Mouse (Mus musculus) hematopoietic multipotent progenitor cell, adult 10-12 weeks (in vitro differentiated cells): ENCODE results near the gene Ttc7. TPM values are rescaled to one million over a fixed set of nuclear protein-coding genes. Genes with fewer than 3 reads are reported as not detected.

Experiments used
- polyA plus RNA-seq: library from polyadenylated mRNA; stranded (reverse); fragments of >175 nt; gene quantifications from 2 replicates; pipeline ENCODE4 v1.2.3, GENCODE M21; 2012; ENCODE audit warnings: low replicate concordance

Ttc7 gene
- 113 and 249 TPM in 2 replicates for polyA plus RNA-seq

DNA sequence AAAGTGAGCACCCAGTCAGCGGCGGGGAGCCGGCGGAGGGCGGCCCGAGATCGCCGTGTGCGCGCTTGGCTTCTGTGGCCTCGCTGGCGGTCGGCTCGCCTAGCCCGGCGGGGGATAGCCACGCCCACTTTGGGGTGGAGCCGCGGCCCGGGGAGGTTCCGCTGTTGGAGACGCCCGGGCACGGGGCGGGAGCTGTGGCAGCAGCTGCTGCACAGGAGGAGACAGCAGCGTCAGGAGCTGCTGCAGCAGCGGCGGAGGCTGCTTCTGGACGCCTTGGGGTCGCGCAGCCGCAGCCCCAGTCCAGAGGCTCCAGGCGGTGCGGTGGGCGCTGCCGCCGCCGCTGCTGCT lies at the start of gene Ttc7:
Ttc7 (plus strand) TSS at position 181 of the 348 bp plus-strand sequence.

GRCm38 (mm10) chr17:87265792-87266186 lies 16.9 kb upstream of the Ttc7 start, which contains the start of gene Mcfd2:
Gene Mcfd2 (minus strand): TSS chr17:87265935.

GRCm38 (mm10) chr17:87427511-87427910 lies 144.8 kb downstream of the Ttc7 start, which contains the start of gene Stpg4:
Gene Stpg4 (minus strand): TSS chr17:87427741.

Other genes starting within 250 kb of the Ttc7 start
- 27.0 and 36.8 TPM in 2 replicates for gene Socs5, start 175.2 kb upstream of the Ttc7 start, polyA plus RNA-seq
- gene Mcfd2, start 17.0 kb upstream of the Ttc7 start, polyA plus RNA-seq, result 4.7 and 11.6 TPM in 2 replicates
- gene Stpg4, start 144.9 kb downstream of the Ttc7 start, polyA plus RNA-seq, result 0.17 TPM in 1 of 2 replicates, not detected in the other
- gene Calm2, start 164.0 kb downstream of the Ttc7 start, polyA plus RNA-seq, result 9.2 and 50.2 TPM in 2 replicates